Mouse (Mus musculus) lung, embryonic 15.5 days (tissue): ENCODE results near the gene Helb. TPM values are rescaled to one million over a fixed set of nuclear protein-coding genes. Genes with fewer than 3 reads are reported as not detected.
A peak's percentile ranks its signal among the peaks of the same experiment; 100 is the strongest.

Source experiments
- ATAC-seq: fragments of 200-750 bp; cut with Nextera tagmentation; 2 replicates; pipeline ENCODE4 v1.8.0; 2017; ENCODE audit warnings: moderate number of reproducible peaks, borderline replicate concordance; ENCODE audit not compliant: low FRiP score, low TSS enrichment; ENCODE audit errors: extremely low read depth
- H3K27ac ChIP-seq: fragments of 300-500 bp; sonication (generic); 2 replicates; pipeline ENCODE4 v1.5.1; 2015; ENCODE audit warnings: moderate library complexity, mild to moderate bottlenecking, inconsistent platforms
- H3K27me3 ChIP-seq: fragments of 300-500 bp; sonication (generic); 2 replicates; pipeline ENCODE4 v1.6.1; 2015; ENCODE audit warnings: inconsistent platforms
- H3K36me3 ChIP-seq: fragments of 300-500 bp; sonication (generic); 2 replicates; pipeline ENCODE4 v1.6.1; 2015; ENCODE audit warnings: inconsistent platforms
- H3K4me1 ChIP-seq: fragments of 300-500 bp; sonication (generic); 2 replicates; pipeline ENCODE4 v1.6.1; 2015; ENCODE audit warnings: inconsistent platforms
- H3K4me2 ChIP-seq: fragments of 300-500 bp; sonication (generic); 2 replicates; pipeline ENCODE4 v1.6.1; 2015; ENCODE audit warnings: inconsistent platforms, mild to moderate bottlenecking, moderate library complexity
- H3K4me3 ChIP-seq: fragments of 300-500 bp; sonication (generic); 2 replicates; pipeline ENCODE4 v1.5.1; 2015; ENCODE audit warnings: mild to moderate bottlenecking, inconsistent platforms
- H3K9ac ChIP-seq: fragments of 300-500 bp; sonication (generic); 2 replicates; pipeline ENCODE4 v1.6.1; 2015; ENCODE audit warnings: inconsistent platforms
- H3K9me3 ChIP-seq: fragments of 300-500 bp; sonication (generic); 2 replicates; pipeline ENCODE4 v1.6.1; 2016; ENCODE audit warnings: inconsistent platforms
- WGBS: fragments of 180-500 bp; shearing (Covaris S2); methylation state at CpG from one replicate; pipeline ENCODE4 v1.1.7; 2015; 5-methylcytosine and 5-hydroxymethylcytosine counted together
- polyA plus RNA-seq: library from polyadenylated mRNA; unstranded; fragments of >200 nt; fragmentation: Nextera tagmentation; extraction: Ambion mirVana; gene quantifications from 2 replicates; pipeline ENCODE4 v1.2.1, GENCODE M21; 2015

The Helb gene
- polyA plus RNA-seq: 5.1 and 5.2 TPM in 2 replicates

GRCm38 (mm10) chr10:120112507-120113396 is at the start of gene Helb:
Helb (minus strand) TSS chr10:120112987.
- H3K4me3 ChIP-seq: peak within 1 kb of the TSS; percentile 85
- no peaks in the 10 kb centered on the region for H3K36me3 ChIP-seq
- ATAC-seq: peak; percentile 100
- peak within 1 kb of the TSS; percentile 83 for H3K27ac ChIP-seq
- peaks cover 8% of the 10 kb centered on the region; the same call in 1 of the 2 replicates for H3K4me1 ChIP-seq
- peak within 1 kb of the TSS; percentile 90 for H3K4me2 ChIP-seq
- H3K9me3 ChIP-seq: no peaks in the 10 kb centered on the region
- H3K27me3 ChIP-seq: no peaks in the 10 kb centered on the region
- under 1% methylated on average over 55 of the region's 55 CpGs for WGBS
- H3K9ac ChIP-seq: peak within 1 kb of the TSS; percentile 60

GRCm38 (mm10) chr10:120160533-120160932 is 47.7 kb upstream of the Helb start:
- 74% methylated on average over 9 of the region's 9 CpGs for WGBS
- no peak overlapping the region for H3K9ac ChIP-seq

GRCm38 (mm10) chr10:120153911-120154310 is 41.1 kb upstream of the Helb start:
- H3K27ac ChIP-seq: no peak overlapping the region
- 79% methylated on average over 2 of the region's 2 CpGs for WGBS
- no peak for ATAC-seq

More at GRCm38 (mm10) chr10:120160533-120160932, 47.7 kb upstream of the Helb start:
- no peak overlapping the region for H3K4me2 ChIP-seq
- H3K4me1 ChIP-seq: no peaks in the 10 kb centered on the region
- H3K27me3 ChIP-seq: no peaks in the 10 kb centered on the region
- no peaks in the 10 kb centered on the region for H3K9me3 ChIP-seq
- no peaks in the 10 kb centered on the region for H3K36me3 ChIP-seq
- H3K27ac ChIP-seq: no peak overlapping the region
- ATAC-seq: no peak
- H3K4me3 ChIP-seq: no peak overlapping the region

GRCm38 (mm10) chr10:120151672-120152071 is 38.9 kb upstream of the Helb start:
- WGBS: 89% methylated on average over 7 of the region's 7 CpGs
- H3K27me3 ChIP-seq: no peaks in the 10 kb centered on the region
- H3K36me3 ChIP-seq: no peaks in the 10 kb centered on the region
- H3K4me2 ChIP-seq: no peak overlapping the region
- H3K9ac ChIP-seq: no peak overlapping the region
- H3K27ac ChIP-seq: no peak overlapping the region
- H3K9me3 ChIP-seq: no peaks in the 10 kb centered on the region
- ATAC-seq: no peak
- H3K4me3 ChIP-seq: no peak overlapping the region
- no peaks in the 10 kb centered on the region for H3K4me1 ChIP-seq

More at GRCm38 (mm10) chr10:120153911-120154310, 41.1 kb upstream of the Helb start:
- H3K27me3 ChIP-seq: no peaks in the 10 kb centered on the region
- H3K4me1 ChIP-seq: no peaks in the 10 kb centered on the region
- no peak overlapping the region for H3K4me2 ChIP-seq
- H3K4me3 ChIP-seq: no peak overlapping the region
- no peak overlapping the region for H3K9ac ChIP-seq
- H3K9me3 ChIP-seq: no peaks in the 10 kb centered on the region
- no peaks in the 10 kb centered on the region for H3K36me3 ChIP-seq

GRCm38 (mm10) chr10:120140916-120141516 is 28.2 kb upstream of the Helb start:
- whole genome bisulfite sequencing: 54% methylated on average over 10 of the region's 10 CpGs
- no peak overlapping the region for H3K4me2 ChIP-seq

GRCm38 (mm10) chr10:120140193-120140592 is 27.4 kb upstream of the Helb start:
- Histone ChIP-seq H3K27ac (no peak overlapping the region), H3K4me3 (no peak overlapping the region), H3K27me3 (no peaks in the 10 kb centered on the region), H3K4me2 (no peak overlapping the region), H3K36me3 (no peaks in the 10 kb centered on the region), H3K4me1 (no peaks in the 10 kb centered on the region), H3K9me3 (no peaks in the 10 kb centered on the region), H3K9ac (no peak overlapping the region)
- no peak for ATAC-seq
- WGBS: 54% methylated on average over 4 of the region's 4 CpGs

More at GRCm38 (mm10) chr10:120140916-120141516, 28.2 kb upstream of the Helb start:
- no peak for ATAC-seq
- Histone ChIP-seq H3K9me3 (no peaks in the 10 kb centered on the region), H3K36me3 (no peaks in the 10 kb centered on the region), H3K4me1 (no peaks in the 10 kb centered on the region), H3K27me3 (no peaks in the 10 kb centered on the region), H3K4me3 (no peak overlapping the region), H3K27ac (no peak overlapping the region), H3K9ac (no peak overlapping the region)

- no peak overlapping the region for H3K27ac ChIP-seq
- H3K9me3 ChIP-seq: no peaks in the 10 kb centered on the region
- H3K4me1 ChIP-seq: no peaks in the 10 kb centered on the region
- H3K4me2 ChIP-seq: no peak overlapping the region
- no peak overlapping the region for H3K4me3 ChIP-seq
- ATAC-seq: no peak
- no peak overlapping the region for H3K9ac ChIP-seq
- no peaks in the 10 kb centered on the region for H3K36me3 ChIP-seq
- H3K27me3 ChIP-seq: no peaks in the 10 kb centered on the region
- 74% methylated on average over 12 of the region's 12 CpGs for WGBS
Measured at GRCm38 (mm10) chr10:120136020-120136562, 23.3 kb upstream of the Helb start.

- no peaks in the 10 kb centered on the region for H3K36me3 ChIP-seq
- H3K27ac ChIP-seq: no peak overlapping the region
- H3K4me1 ChIP-seq: no peaks in the 10 kb centered on the region
- H3K9me3 ChIP-seq: no peaks in the 10 kb centered on the region
- no peak overlapping the region for H3K4me2 ChIP-seq
- no peak overlapping the region for H3K4me3 ChIP-seq
- ATAC-seq: no peak
- no peaks in the 10 kb centered on the region for H3K27me3 ChIP-seq
- H3K9ac ChIP-seq: no peak overlapping the region
- 37% methylated on average over 11 of the region's 11 CpGs for WGBS
Measured at GRCm38 (mm10) chr10:120133697-120134096, 20.9 kb upstream of the Helb start.

- no peak overlapping the region for H3K4me3 ChIP-seq
- no peaks in the 10 kb centered on the region for H3K36me3 ChIP-seq
- H3K27ac ChIP-seq: no peak overlapping the region
- H3K27me3 ChIP-seq: no peaks in the 10 kb centered on the region
- H3K9me3 ChIP-seq: no peaks in the 10 kb centered on the region
- no peak overlapping the region for H3K4me2 ChIP-seq
- no peak overlapping the region for H3K9ac ChIP-seq
- 61% methylated on average over 16 of the region's 16 CpGs for WGBS
- no peaks in the 10 kb centered on the region for H3K4me1 ChIP-seq
- ATAC-seq: no peak
Measured at GRCm38 (mm10) chr10:120130621-120131020, 17.8 kb upstream of the Helb start.

DNA sequence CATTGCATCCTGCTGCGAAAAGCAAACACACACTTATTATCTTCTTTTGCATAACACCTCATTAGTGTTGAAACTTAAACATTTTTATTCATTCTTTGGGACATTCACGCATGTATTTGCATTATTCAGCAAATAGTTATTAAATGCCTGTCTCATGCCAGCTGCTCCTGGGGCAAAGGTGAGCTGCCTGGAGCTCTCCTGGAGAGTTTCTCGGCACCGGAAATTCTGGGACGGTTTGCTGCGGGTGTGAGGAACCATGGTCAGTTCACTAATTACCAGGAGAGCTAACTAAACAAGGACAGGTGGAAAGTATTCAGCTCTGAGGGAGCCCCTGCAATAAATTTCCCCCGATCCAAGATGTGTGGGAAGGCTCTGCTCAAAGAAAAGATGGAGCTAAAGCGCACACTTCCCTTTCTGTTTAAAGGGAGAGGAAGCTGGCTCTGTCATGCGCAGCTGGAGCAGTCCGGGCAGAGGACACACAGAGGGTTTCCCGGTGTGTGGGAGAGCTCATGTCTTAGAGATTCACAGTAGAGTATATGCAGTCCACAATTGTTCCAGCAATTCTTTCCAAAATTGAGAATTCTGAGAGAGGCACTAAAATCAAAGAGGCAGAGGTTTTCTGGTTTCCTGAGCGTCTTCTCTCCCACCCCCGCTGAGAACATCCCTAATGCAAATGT is 16.0 kb upstream of the Helb start:
- no peaks in the 10 kb centered on the region for H3K36me3 ChIP-seq
- no peak for ATAC-seq
- H3K9me3 ChIP-seq: no peaks in the 10 kb centered on the region
- H3K27me3 ChIP-seq: no peaks in the 10 kb centered on the region
- H3K4me1 ChIP-seq: no peaks in the 10 kb centered on the region
- no peak overlapping the region for H3K9ac ChIP-seq
- H3K4me2 ChIP-seq: no peak overlapping the region
- 29% methylated on average over 13 of the region's 13 CpGs for WGBS
- no peak overlapping the region for H3K27ac ChIP-seq
- no peak overlapping the region for H3K4me3 ChIP-seq

DNA sequence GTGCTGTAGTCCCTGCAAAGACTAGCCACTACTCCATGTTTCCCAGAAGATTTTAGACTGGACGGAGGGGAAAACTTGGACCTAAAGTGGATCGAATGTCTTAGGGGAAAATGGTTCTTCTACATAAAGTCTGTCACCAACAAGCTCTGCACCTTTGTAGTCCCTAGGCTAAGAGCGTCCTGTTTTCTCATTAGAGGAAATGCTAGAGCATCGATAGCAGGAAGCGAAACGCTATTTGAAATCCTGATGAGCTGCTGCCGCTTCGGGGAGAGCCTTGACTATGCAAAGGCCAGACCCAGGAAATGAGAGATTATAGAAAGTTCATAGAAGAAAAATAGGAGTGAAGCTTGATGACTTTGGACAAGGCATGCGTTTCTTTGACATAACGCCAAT is 12.7 kb upstream of the Helb start:
- WGBS: 67% methylated on average over 10 of the region's 10 CpGs
- ATAC-seq: 0 out of 2 replicates have a peak, but pooled peaks have one; percentile 14
- H3K27ac ChIP-seq: no peak overlapping the region
- H3K36me3 ChIP-seq: no peaks in the 10 kb centered on the region
- H3K9ac ChIP-seq: no peak overlapping the region
- H3K4me1 ChIP-seq: no peaks in the 10 kb centered on the region
- no peak overlapping the region for H3K4me2 ChIP-seq
- no peaks in the 10 kb centered on the region for H3K9me3 ChIP-seq
- no peaks in the 10 kb centered on the region for H3K27me3 ChIP-seq
- no peak overlapping the region for H3K4me3 ChIP-seq
